Mouse (Mus musculus) ovary, postnatal 36 days (tissue): ENCODE data around the gene Dst.
A peak's percentile ranks its signal among the peaks of the same experiment; 100 is the strongest.

Experiments used
- DNase-seq: peaks from one replicate; pipeline ENCODE4 v3.0.0; 2022; ENCODE audit warnings: low spot score, mixed read lengths

The Dst gene

GRCm38 (mm10) chr1:34102604-34103003 lies 194.6 kb downstream of the Dst start:
- DNase-seq, result no peak

- no peak for DNase-seq
Measured at GRCm38 (mm10) chr1:34103176-34103575, 195.2 kb downstream of the Dst start.

GRCm38 (mm10) chr1:34103713-34104172 lies 195.7 kb downstream of the Dst start:
- peak; percentile 26 for DNase-seq

- no peak for DNase-seq
Measured at GRCm38 (mm10) chr1:34104846-34105245, 196.8 kb downstream of the Dst start.

GRCm38 (mm10) chr1:34106606-34107005 lies 198.6 kb downstream of the Dst start:
- DNase-seq, result no peak

- no peak for DNase-seq
Measured at GRCm38 (mm10) chr1:34107076-34107475, 199.1 kb downstream of the Dst start.

- DNase-seq, result no peak
Measured at GRCm38 (mm10) chr1:34109599-34110210, 201.7 kb downstream of the Dst start.

GRCm38 (mm10) chr1:34110862-34111261 lies 202.8 kb downstream of the Dst start:
- no peak for DNase-seq

- DNase-seq, result no peak
Measured at GRCm38 (mm10) chr1:34111954-34112353, 203.9 kb downstream of the Dst start.

- DNase-seq, result no peak
Measured at GRCm38 (mm10) chr1:34116444-34116843, 208.4 kb downstream of the Dst start.

GRCm38 (mm10) chr1:34117056-34117455 lies 209.0 kb downstream of the Dst start:
- no peak for DNase-seq

GRCm38 (mm10) chr1:34117709-34118108 lies 209.7 kb downstream of the Dst start:
- DNase-seq, result no peak

GRCm38 (mm10) chr1:34120066-34120465 lies 212.0 kb downstream of the Dst start:
- DNase-seq, result no peak

- DNase-seq, result no peak
Measured at GRCm38 (mm10) chr1:34120602-34121001, 212.6 kb downstream of the Dst start.

GRCm38 (mm10) chr1:34121157-34122015 lies 213.4 kb downstream of the Dst start:
- DNase-seq, result peak; percentile 70

GRCm38 (mm10) chr1:34122198-34122597 lies 214.2 kb downstream of the Dst start:
- no peak for DNase-seq

GRCm38 (mm10) chr1:34122905-34123304 lies 214.9 kb downstream of the Dst start:
- DNase-seq, result no peak

- no peak for DNase-seq
Measured at GRCm38 (mm10) chr1:34123334-34123733, 215.3 kb downstream of the Dst start.

GRCm38 (mm10) chr1:34124376-34124775 lies 216.4 kb downstream of the Dst start:
- no peak for DNase-seq

- DNase-seq, result no peak
Measured at GRCm38 (mm10) chr1:34125148-34125547, 217.1 kb downstream of the Dst start.

GRCm38 (mm10) chr1:34127714-34128474 lies 219.9 kb downstream of the Dst start:
- no peak for DNase-seq

GRCm38 (mm10) chr1:34128796-34129195 lies 220.8 kb downstream of the Dst start:
- no peak for DNase-seq

GRCm38 (mm10) chr1:34129691-34130090 lies 221.7 kb downstream of the Dst start:
- no peak for DNase-seq
